Mouse (Mus musculus) liver, embryonic 13.5 days (tissue): ENCODE data around the gene Nsun7. TPM values are rescaled to one million over a fixed set of nuclear protein-coding genes. Genes with fewer than 3 reads are reported as not detected.

Experiments
- ATAC-seq: fragments of 200-750 bp; cut with Nextera tagmentation; 2 replicates; pipeline ENCODE4 v1.8.0; 2017; ENCODE audit warnings: low read depth, mild to moderate bottlenecking, moderate number of reproducible peaks, moderate library complexity
- DNase-seq: peaks from one replicate; pipeline ENCODE4 v3.0.0; 2022
- H3K27ac ChIP-seq: fragments of 300-500 bp; sonication (generic); 2 replicates; pipeline ENCODE4 v1.5.1; 2015; ENCODE audit warnings: moderate library complexity, mild to moderate bottlenecking, inconsistent platforms
- H3K27me3 ChIP-seq: fragments of 300-500 bp; sonication (generic); 2 replicates; pipeline ENCODE4 v1.6.1; 2015; ENCODE audit warnings: mild to moderate bottlenecking, inconsistent platforms
- H3K36me3 ChIP-seq: fragments of 300-500 bp; sonication (generic); 2 replicates; pipeline ENCODE4 v1.6.1; 2015; ENCODE audit warnings: mild to moderate bottlenecking, inconsistent platforms
- H3K4me1 ChIP-seq: fragments of 300-500 bp; sonication (generic); replicated peaks from 2 replicates; pipeline ENCODE4 v1.6.1; 2015; ENCODE audit warnings: inconsistent platforms
- H3K4me2 ChIP-seq: fragments of 300-500 bp; sonication (generic); 2 replicates; pipeline ENCODE4 v1.6.1; 2015; ENCODE audit warnings: inconsistent platforms, mild to moderate bottlenecking, moderate library complexity
- H3K4me3 ChIP-seq: fragments of 300-500 bp; sonication (generic); replicated peaks from 2 replicates; pipeline ENCODE4 v1.5.1; 2015; ENCODE audit warnings: mild to moderate bottlenecking, inconsistent platforms
- H3K9ac ChIP-seq: fragments of 300-500 bp; sonication (generic); 2 replicates; pipeline ENCODE4 v1.6.1; 2015; ENCODE audit warnings: mild to moderate bottlenecking, inconsistent platforms
- H3K9me3 ChIP-seq: fragments of 300-500 bp; sonication (generic); replicated peaks from 2 replicates; pipeline ENCODE4 v1.6.1; 2016; ENCODE audit warnings: inconsistent platforms
- WGBS: fragments of 180-500 bp; shearing (Covaris S2); methylation state at CpG from one replicate; pipeline ENCODE4 v1.1.7; 2015; ENCODE audit not compliant: insufficient replicate concordance; 5-methylcytosine and 5-hydroxymethylcytosine counted together
- polyA plus RNA-seq: library from polyadenylated mRNA; unstranded; fragments of >200 nt; fragmentation: Nextera tagmentation; extraction: Ambion mirVana; gene quantifications from 2 replicates; pipeline ENCODE4 v1.2.1, GENCODE M21; 2015

The Nsun7 gene
- polyA plus RNA-seq, result not detected in 2 replicates

DNA sequence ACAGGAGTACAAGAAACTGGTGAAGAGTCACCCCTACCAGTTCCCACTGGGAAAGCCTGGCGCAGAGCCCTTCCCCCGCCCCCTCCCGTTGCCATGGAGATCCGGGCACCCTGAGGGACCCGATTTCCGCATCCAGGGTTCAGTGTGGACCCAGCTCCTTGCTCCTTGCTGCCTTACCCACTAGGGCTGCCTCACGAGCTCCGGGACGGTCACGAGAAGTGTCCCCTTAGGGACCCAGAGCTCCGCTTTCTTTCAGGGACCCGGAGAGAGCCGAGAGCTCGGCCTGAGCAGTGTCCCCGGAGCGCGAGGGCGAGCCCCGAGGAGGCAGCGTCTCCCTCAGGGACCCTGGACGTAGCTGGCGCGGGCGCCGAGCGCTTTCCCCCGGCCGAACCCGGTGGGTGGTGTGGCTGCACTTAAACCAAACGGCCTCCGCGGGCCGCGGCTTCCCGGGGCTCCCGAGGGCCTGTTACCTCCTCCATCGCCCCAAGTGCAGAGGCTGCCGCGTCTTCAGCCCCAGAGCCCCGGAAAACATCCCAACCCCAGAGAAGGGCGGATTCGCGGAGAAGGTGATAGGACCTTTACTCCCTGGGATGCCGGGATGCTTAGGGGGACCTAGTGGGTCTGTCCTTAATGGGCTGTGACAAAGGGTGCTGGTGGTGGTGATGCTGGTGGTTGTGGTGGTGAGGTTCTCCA, at the start of gene Nsun7:
Gene Nsun7 (plus strand): TSS at position 142 of the 693 bp plus-strand sequence.
- Histone ChIP-seq H3K36me3 (no peaks in the 10 kb centered on the region), H3K27me3 (peaks cover 20% of the 10 kb centered on the region), H3K9me3 (no peaks in the 10 kb centered on the region), H3K27ac (no peak within 1 kb of the TSS), H3K4me3 (peak within 1 kb of the TSS; percentile 48), H3K4me2 (peak within 1 kb of the TSS; percentile 63), H3K9ac (peak within 1 kb of the TSS; percentile 33; the same call in 1 of the 2 replicates), H3K4me1 (no peaks in the 10 kb centered on the region)
- WGBS, result 2% methylated on average over 44 of the region's 44 CpGs
- DNase-seq (no peak), ATAC-seq (no peak)

DNA sequence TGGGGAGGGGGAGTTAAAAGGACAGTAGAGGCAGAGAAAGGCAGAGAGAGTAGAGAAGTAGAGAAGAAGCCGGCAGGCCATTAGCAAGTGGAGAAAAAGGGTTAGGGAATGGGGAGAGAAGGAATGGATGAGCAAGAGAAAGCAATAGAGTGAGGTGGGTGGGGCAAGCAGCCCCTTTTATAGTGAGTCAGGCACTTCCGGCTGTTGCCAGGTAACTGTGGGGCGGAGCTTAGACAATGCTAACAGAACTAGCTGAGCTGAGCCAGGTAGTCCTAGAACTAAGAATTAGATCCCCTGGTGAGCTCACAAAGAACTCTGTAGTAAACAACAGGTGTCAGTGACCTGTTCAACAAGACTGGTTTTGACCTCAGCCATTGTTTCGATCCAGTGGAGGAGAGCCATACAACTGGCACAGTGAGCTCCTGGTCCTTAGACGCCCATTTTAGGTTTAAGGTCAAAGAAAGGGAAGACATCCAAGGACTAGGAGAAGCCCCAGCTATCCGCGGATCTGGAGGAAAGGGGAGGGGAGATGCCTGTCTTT, 45.2 kb upstream of the Nsun7 start:
- H3K4me1 ChIP-seq, result peaks cover 21% of the 10 kb centered on the region
- no peak for ATAC-seq
- no peaks in the 10 kb centered on the region for H3K36me3 ChIP-seq
- H3K9ac ChIP-seq, result no peak overlapping the region
- no peak overlapping the region for H3K27ac ChIP-seq
- no peaks in the 10 kb centered on the region for H3K9me3 ChIP-seq
- H3K27me3 ChIP-seq, result no peaks in the 10 kb centered on the region
- DNase-seq, result no peak
- H3K4me3 ChIP-seq, result no peak overlapping the region
- H3K4me2 ChIP-seq, result no peak overlapping the region
- 59% methylated on average over 7 of the region's 7 CpGs for WGBS

GRCm38 (mm10) chr5:66215569-66216277, 44.0 kb upstream of the Nsun7 start:
- WGBS, result 32% methylated on average over 10 of the region's 10 CpGs
- no peaks in the 10 kb centered on the region for H3K27me3 ChIP-seq
- ATAC-seq, result peak; percentile 78
- H3K27ac ChIP-seq, result no peak overlapping the region
- peak; percentile 34 for DNase-seq
- H3K4me2 ChIP-seq, result no peak overlapping the region
- H3K9me3 ChIP-seq, result no peaks in the 10 kb centered on the region
- H3K4me3 ChIP-seq, result no peak overlapping the region
- no peak overlapping the region for H3K9ac ChIP-seq
- H3K36me3 ChIP-seq, result no peaks in the 10 kb centered on the region
- peaks cover 21% of the 10 kb centered on the region for H3K4me1 ChIP-seq

DNA sequence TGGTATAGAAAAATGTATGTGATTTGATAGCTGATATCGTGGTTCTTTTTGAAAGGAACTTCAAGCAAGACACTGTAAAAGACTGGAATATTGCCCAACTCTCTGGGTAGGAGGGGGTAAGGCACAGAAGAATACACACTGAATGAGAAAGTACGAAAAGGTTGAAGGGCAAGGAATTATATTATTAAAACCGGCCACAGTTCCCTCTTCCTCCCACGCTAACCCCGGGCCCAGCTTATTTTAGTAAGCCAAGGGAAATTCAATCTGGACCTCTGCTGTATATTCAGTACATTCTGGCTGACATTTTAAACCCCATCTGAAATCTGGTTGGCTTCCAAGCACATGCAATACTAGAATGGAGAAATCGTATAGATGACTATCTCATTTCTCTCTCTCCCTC, 40.0 kb upstream of the Nsun7 start:
- Histone ChIP-seq H3K27ac (no peak overlapping the region), H3K9ac (no peak overlapping the region), H3K4me1 (peaks cover 21% of the 10 kb centered on the region), H3K9me3 (no peaks in the 10 kb centered on the region), H3K4me2 (no peak overlapping the region), H3K4me3 (no peak overlapping the region), H3K27me3 (no peaks in the 10 kb centered on the region), H3K36me3 (no peaks in the 10 kb centered on the region)
- WGBS, result 68% methylated on average over 6 of the region's 6 CpGs
- ATAC-seq (no peak), DNase-seq (no peak)

DNA sequence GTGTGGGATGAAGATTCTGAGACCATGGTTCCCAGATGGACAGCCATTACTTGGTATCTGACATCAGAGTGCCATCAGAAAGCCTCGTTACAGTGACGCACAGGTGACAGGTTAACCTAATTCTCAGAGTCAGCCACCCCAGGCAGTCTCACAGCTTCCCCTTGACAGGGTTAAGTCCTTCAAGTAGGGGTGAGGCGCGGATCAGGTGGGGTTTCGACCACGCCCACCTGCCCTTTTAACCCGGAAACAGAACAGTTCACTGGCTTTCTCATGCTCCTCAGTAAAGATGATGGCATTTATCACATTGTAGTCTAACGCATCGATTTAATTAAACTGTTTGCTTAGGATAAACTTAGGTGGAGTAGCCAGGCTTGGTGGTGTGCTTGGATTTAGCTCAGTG, 39.1 kb upstream of the Nsun7 start:
- H3K36me3 ChIP-seq, result no peaks in the 10 kb centered on the region
- no peak overlapping the region for H3K27ac ChIP-seq
- no peak for DNase-seq
- no peak overlapping the region for H3K4me2 ChIP-seq
- H3K4me3 ChIP-seq, result no peak overlapping the region
- H3K27me3 ChIP-seq, result no peaks in the 10 kb centered on the region
- ATAC-seq, result no peak
- 67% methylated on average over 9 of the region's 9 CpGs for WGBS
- H3K9me3 ChIP-seq, result no peaks in the 10 kb centered on the region
- H3K9ac ChIP-seq, result no peak overlapping the region
- peaks cover 17% of the 10 kb centered on the region for H3K4me1 ChIP-seq

GRCm38 (mm10) chr5:66222916-66223315, 36.8 kb upstream of the Nsun7 start:
- DNase-seq, result no peak

DNA sequence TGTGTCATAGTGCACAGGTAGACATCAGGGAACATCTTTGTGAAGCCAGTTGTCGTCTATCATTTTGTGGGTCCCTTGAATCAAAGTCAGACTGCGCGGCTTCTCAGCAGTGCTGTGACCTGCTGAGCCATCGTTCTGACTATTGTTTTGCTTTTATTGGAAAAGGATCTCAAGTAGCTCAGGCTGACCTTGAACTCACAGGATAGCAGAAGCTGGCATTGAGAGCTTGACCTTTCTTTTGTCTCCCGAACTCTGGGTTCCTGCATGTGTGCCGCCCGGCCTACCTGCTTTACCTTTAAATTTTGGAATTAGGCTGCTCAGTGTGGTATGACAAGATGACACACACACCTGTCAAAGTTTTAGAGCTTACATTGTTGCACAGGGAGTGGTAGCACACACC, 33.2 kb upstream of the Nsun7 start:
- Histone ChIP-seq H3K4me1 (peaks cover 2% of the 10 kb centered on the region; the same call in 1 of the 2 replicates), H3K4me3 (no peak overlapping the region), H3K9ac (no peak overlapping the region), H3K36me3 (no peaks in the 10 kb centered on the region), H3K4me2 (no peak overlapping the region), H3K27me3 (no peaks in the 10 kb centered on the region), H3K27ac (no peak overlapping the region), H3K9me3 (no peaks in the 10 kb centered on the region)
- ATAC-seq (no peak), DNase-seq (no peak)
- WGBS, result 89% methylated on average over 7 of the region's 7 CpGs

More at GRCm38 (mm10) chr5:66222916-66223315, 36.8 kb upstream of the Nsun7 start:
- Histone ChIP-seq H3K27me3 (no peaks in the 10 kb centered on the region), H3K9ac (no peak overlapping the region), H3K4me2 (no peak overlapping the region), H3K4me3 (no peak overlapping the region), H3K36me3 (no peaks in the 10 kb centered on the region), H3K27ac (no peak overlapping the region), H3K4me1 (peaks cover 5% of the 10 kb centered on the region; the same call in 1 of the 2 replicates), H3K9me3 (no peaks in the 10 kb centered on the region)
- no peak for ATAC-seq
- 79% methylated on average over 15 of the region's 15 CpGs for WGBS

DNA sequence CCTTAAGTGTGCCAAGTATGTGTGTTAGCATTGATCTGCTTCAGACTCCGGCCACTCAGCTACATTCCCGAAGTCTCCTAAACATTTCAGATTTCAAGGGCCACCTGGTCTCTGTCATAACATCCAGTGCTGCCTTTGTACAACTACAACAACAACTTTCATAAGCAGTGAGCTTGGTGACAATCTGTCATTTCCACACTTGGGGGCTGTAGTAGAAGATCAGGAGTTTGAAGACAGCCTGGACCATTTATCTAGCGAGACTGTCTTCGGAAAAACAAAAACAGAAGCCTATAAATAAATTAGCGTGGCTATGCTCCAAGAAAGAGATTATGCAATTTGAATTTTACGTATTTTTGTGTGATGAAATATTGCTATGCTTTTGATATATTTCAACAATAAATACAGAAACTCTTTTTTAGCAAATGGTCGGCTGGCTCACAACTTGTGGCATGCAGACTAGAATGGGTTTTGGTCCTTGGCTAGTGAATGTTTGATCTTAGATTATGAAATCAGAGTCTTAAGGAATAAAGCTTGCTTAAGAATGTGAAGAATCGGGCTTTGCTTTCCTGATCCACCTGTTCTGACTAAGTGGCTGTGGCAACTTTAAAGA, 27.9 kb upstream of the Nsun7 start:
- H3K36me3 ChIP-seq, result no peaks in the 10 kb centered on the region
- DNase-seq, result no peak
- no peak for ATAC-seq
- peak overlapping the region; percentile 22; the same call in 1 of the 2 replicates for H3K27ac ChIP-seq
- H3K4me2 ChIP-seq, result no peak overlapping the region
- no peak overlapping the region for H3K9ac ChIP-seq
- H3K9me3 ChIP-seq, result no peaks in the 10 kb centered on the region
- H3K4me3 ChIP-seq, result no peak overlapping the region
- peaks cover 17% of the 10 kb centered on the region for H3K4me1 ChIP-seq
- WGBS, result 77% methylated on average over 8 of the region's 8 CpGs
- H3K27me3 ChIP-seq, result no peaks in the 10 kb centered on the region

DNA sequence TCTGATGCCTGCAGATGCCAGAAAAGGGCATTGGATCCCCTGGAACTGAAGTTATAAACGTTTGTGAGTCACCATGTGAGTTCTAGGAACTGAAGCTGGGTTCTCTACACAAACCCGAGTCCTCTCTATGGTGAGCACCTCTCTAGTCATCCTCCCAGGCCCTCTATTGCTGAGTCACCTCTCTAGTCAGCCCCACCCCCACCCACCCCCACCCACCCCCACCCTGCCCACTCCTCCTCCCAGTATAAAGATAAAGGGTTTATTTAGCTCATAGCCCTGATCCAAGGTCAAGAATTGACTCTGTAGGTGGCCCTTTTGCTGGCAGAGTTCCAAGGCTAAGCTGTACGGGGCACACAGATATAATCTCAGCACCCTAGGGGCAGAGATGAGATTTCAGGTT, 27.2 kb upstream of the Nsun7 start:
- H3K27ac ChIP-seq, result peak overlapping the region; percentile 61; the same call in 1 of the 2 replicates
- DNase-seq (peak; percentile 26), ATAC-seq (peak; percentile 97)
- H3K4me3 ChIP-seq, result no peak overlapping the region
- no peaks in the 10 kb centered on the region for H3K27me3 ChIP-seq
- WGBS, result 17% methylated on average over 3 of the region's 3 CpGs
- peaks cover 17% of the 10 kb centered on the region for H3K4me1 ChIP-seq
- no peaks in the 10 kb centered on the region for H3K9me3 ChIP-seq
- no peak overlapping the region for H3K4me2 ChIP-seq
- H3K9ac ChIP-seq, result no peak overlapping the region
- H3K36me3 ChIP-seq, result no peaks in the 10 kb centered on the region

GRCm38 (mm10) chr5:66241894-66242293, 17.8 kb upstream of the Nsun7 start:
- no peaks in the 10 kb centered on the region for H3K27me3 ChIP-seq
- no peak for DNase-seq
- 0 out of 2 replicates have a peak, but pooled peaks cover 3% of the 10 kb centered on the region for H3K4me1 ChIP-seq
- no peaks in the 10 kb centered on the region for H3K36me3 ChIP-seq
- H3K4me3 ChIP-seq, result no peak overlapping the region
- no peak overlapping the region for H3K4me2 ChIP-seq
- ATAC-seq, result no peak
- H3K9me3 ChIP-seq, result no peaks in the 10 kb centered on the region
- H3K9ac ChIP-seq, result no peak overlapping the region
- H3K27ac ChIP-seq, result no peak overlapping the region

- H3K9ac ChIP-seq, result no peak overlapping the region
- 58% methylated on average over 9 of the region's 9 CpGs for WGBS
- no peaks in the 10 kb centered on the region for H3K36me3 ChIP-seq
- ATAC-seq, result no peak
- H3K9me3 ChIP-seq, result no peaks in the 10 kb centered on the region
- no peak overlapping the region for H3K4me2 ChIP-seq
- H3K27me3 ChIP-seq, result no peaks in the 10 kb centered on the region
- DNase-seq, result no peak
- no peak overlapping the region for H3K27ac ChIP-seq
- H3K4me1 ChIP-seq, result 0 out of 2 replicates have a peak, but pooled peaks cover 3% of the 10 kb centered on the region
- no peak overlapping the region for H3K4me3 ChIP-seq
Measured at GRCm38 (mm10) chr5:66243467-66243866, 16.2 kb upstream of the Nsun7 start.
